Mouse (Mus musculus) inflammation-experienced regulatory T-cells, adult 6 months (primary cell): ENCODE measurements around the gene Gm45783. TPM values are rescaled to one million over a fixed set of nuclear protein-coding genes. Genes with fewer than 3 reads are reported as not detected.
"Not testable (repeated sequence)": the region's sequence is repeated elsewhere in the genome, so short reads cannot be mapped to it uniquely, and the experiment has no call there.

Source experiments
- ATAC-seq: one replicate; pipeline ENCODE4 v1.8.0; 2017
- polyA plus RNA-seq, 3 experiments: library from polyadenylated mRNA; unstranded; fragments of 100-300 nt; shearing (Covaris generic); gene quantifications; one replicate each; pipeline ENCODE4 v1.2.1; 2017

Gm45783 gene
- not detected for polyA plus RNA-seq

DNA sequence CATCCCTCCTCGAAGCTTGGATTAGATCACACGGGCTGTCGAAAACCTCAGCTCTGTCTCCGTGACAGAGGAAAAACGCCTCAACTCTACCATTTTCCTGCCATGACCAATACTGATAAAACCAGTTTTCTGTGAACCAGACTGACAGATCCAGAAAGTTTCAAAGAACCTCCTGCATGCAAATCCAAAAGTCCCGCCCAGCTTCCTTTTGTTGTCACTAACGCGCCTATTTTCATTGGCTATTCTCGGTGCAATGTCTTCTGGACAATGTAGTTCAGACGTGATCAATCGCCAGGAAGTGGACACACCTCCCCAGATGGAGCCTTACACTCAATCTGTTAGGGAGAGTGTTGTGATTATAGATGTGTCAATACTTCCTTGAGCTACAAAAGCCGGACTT, at the start of gene Gm45783:
Gene Gm45783 (minus strand): TSS at position 143 of the 400 bp plus-strand sequence.
- not testable (repeated sequence) for ATAC-seq

GRCm38 (mm10) chr7:7399603-7400002, 25.2 kb upstream of the Gm45783 start, which contains the start of gene Vmn2r31:
Gene Vmn2r31 (minus strand): TSS chr7:7399703.
- not testable (repeated sequence) for ATAC-seq

GRCm38 (mm10) chr7:7337509-7337908, 36.9 kb downstream of the Gm45783 start, which contains the start of gene Vmn2r30:
Gene Vmn2r30 (minus strand): TSS chr7:7337609.
- not testable (repeated sequence) for ATAC-seq

DNA sequence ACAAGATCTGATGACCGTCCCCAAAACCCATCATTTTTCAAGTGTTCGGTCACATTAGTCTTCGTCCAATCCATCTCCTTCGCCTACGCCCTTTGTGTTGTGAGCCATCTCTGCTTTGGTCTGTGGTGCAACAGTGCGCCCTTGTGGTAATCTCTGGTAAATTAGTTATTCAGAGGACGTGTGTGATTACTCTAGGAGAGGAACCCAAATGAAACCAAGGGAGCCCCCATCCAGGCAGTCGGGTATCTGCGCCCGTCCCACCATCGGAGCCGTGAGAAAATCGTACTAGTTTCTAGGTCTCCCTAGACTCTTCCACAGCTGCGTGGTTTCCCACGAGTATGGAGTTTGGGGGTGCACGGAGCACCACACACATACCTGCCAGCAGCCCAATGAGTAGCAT, 78.8 kb downstream of the Gm45783 start:
- no peak for ATAC-seq

Other genes with a start within 250 kb of the Gm45783 start
- gene Zfp773, start 237.8 kb downstream of the Gm45783 start, polyA plus RNA-seq, result 10 to 100 TPM in 2 of 3 experiments, 1 to 10 TPM in 1; 7.6 to 19.3 (median 14.2) TPM
- gene Zfp418, start 203.2 kb downstream of the Gm45783 start, polyA plus RNA-seq, result 1 to 10 TPM; 2.6 to 4.9 (median 3.1) TPM
- gene Zfp772, start 164.6 kb downstream of the Gm45783 start, polyA plus RNA-seq, result 1 to 10 TPM; 3.0 to 4.7 (median 4.1) TPM
- under 1 TPM in 2 of 3 experiments, not detected in 1; 0.21 to 0.24 TPM for gene Vmn2r29, start 127.2 kb downstream of the Gm45783 start, polyA plus RNA-seq
- gene Gm45844, start 96.3 kb downstream of the Gm45783 start, polyA plus RNA-seq, result 1 to 10 TPM in 1 of 3 experiments, under 1 TPM in 2; 0.40 to 1.9 (median 0.79) TPM
- gene Clcn4, start 73.7 kb downstream of the Gm45783 start, polyA plus RNA-seq, result 10 to 100 TPM; 67.7 to 72.6 (median 69.7) TPM
- not detected for gene Vmn2r30, start 37.0 kb downstream of the Gm45783 start, polyA plus RNA-seq
- gene Vmn2r31, start 25.1 kb upstream of the Gm45783 start, polyA plus RNA-seq, result under 1 TPM in 1 of 3 experiments, not detected in 2; 0.04 TPM
- gene Vmn2r32, start 105.4 kb upstream of the Gm45783 start, polyA plus RNA-seq, result not detected
- gene Vmn2r33, start 192.2 kb upstream of the Gm45783 start, polyA plus RNA-seq, result not detected